Mouse (Mus musculus) kidney, adult 8-10 months (tissue): Measurements from ENCODE around the gene Pdcd2l.
"Not testable (repeated sequence)": the region's sequence is repeated elsewhere in the genome, so short reads cannot be mapped to it uniquely, and the experiment has no call there.

Source experiments
- DNase-seq, 2 experiments: peaks; one replicate each; pipeline ENCODE4 v3.0.0; 2022

Pdcd2l gene

GRCm38 (mm10) chr7:34208027-34208745 lies 11.7 kb upstream of the Pdcd2l start:
- DNase-seq, result no peak

- no peak for DNase-seq
Measured at GRCm38 (mm10) chr7:34206331-34206730, 9.9 kb upstream of the Pdcd2l start.

GRCm38 (mm10) chr7:34202147-34202546 lies 5.7 kb upstream of the Pdcd2l start:
- not testable (repeated sequence) for DNase-seq

GRCm38 (mm10) chr7:34200829-34201228 lies 4.4 kb upstream of the Pdcd2l start:
- DNase-seq, result no peak

- peak; percentile 16 to 19 for DNase-seq
Measured at GRCm38 (mm10) chr7:34198346-34198745, 1.9 kb upstream of the Pdcd2l start.

- DNase-seq, result no peak
Measured at GRCm38 (mm10) chr7:34195632-34196031, 829 bp downstream of the Pdcd2l start.

- DNase-seq, result no peak
Measured at GRCm38 (mm10) chr7:34192825-34193224, 3.6 kb downstream of the Pdcd2l start.

GRCm38 (mm10) chr7:34189376-34189989 lies 7.0 kb downstream of the Pdcd2l start:
- DNase-seq, result no peak

- DNase-seq, result no peak
Measured at GRCm38 (mm10) chr7:34183794-34184193, 12.7 kb downstream of the Pdcd2l start.

- no peak for DNase-seq
Measured at GRCm38 (mm10) chr7:34183356-34183755, 13.1 kb downstream of the Pdcd2l start.

GRCm38 (mm10) chr7:34176241-34176640 lies 20.2 kb downstream of the Pdcd2l start:
- DNase-seq, result not testable (repeated sequence)

GRCm38 (mm10) chr7:34172251-34172650 lies 24.2 kb downstream of the Pdcd2l start:
- DNase-seq, result no peak

- no peak for DNase-seq
Measured at GRCm38 (mm10) chr7:34169454-34169853, 27.0 kb downstream of the Pdcd2l start, which contains the start of gene Uba2. Gene Uba2, minus strand, starts transcription at chr7:34169599.

GRCm38 (mm10) chr7:34168470-34169251 lies 27.8 kb downstream of the Pdcd2l start:
- peak; percentile 89 to 94 for DNase-seq

- DNase-seq, result peak; percentile 13 to 17
Measured at GRCm38 (mm10) chr7:34167766-34168469, 28.5 kb downstream of the Pdcd2l start.

- DNase-seq, result no peak
Measured at GRCm38 (mm10) chr7:34166850-34167249, 29.6 kb downstream of the Pdcd2l start.

GRCm38 (mm10) chr7:34165999-34166398 lies 30.5 kb downstream of the Pdcd2l start:
- no peak for DNase-seq

GRCm38 (mm10) chr7:34164671-34165070 lies 31.8 kb downstream of the Pdcd2l start:
- no peak for DNase-seq

GRCm38 (mm10) chr7:34159167-34159566 lies 37.3 kb downstream of the Pdcd2l start:
- DNase-seq, result no peak

GRCm38 (mm10) chr7:34157994-34158393 lies 38.5 kb downstream of the Pdcd2l start:
- no peak for DNase-seq

GRCm38 (mm10) chr7:34147193-34147592 lies 49.3 kb downstream of the Pdcd2l start:
- no peak for DNase-seq

GRCm38 (mm10) chr7:34141123-34141522 lies 55.3 kb downstream of the Pdcd2l start:
- DNase-seq, result no peak

- no peak for DNase-seq
Measured at GRCm38 (mm10) chr7:34139493-34139892, 57.0 kb downstream of the Pdcd2l start.
